Mouse (Mus musculus): ENCODE data around the gene Olfr71. TPM values are rescaled to one million over a fixed set of nuclear protein-coding genes. Genes with fewer than 3 reads are reported as not detected.

Olfr71 gene
- polyA plus RNA-seq, 1 experiment from 2014 or later, result not detected

- Histone ChIP-seq H3K4me2 (ENCODE audit: low read depth, low read length) (no peak overlapping the region), H3K4me3 (ENCODE audit: low read depth, low read length) (no peak overlapping the region), H3K27ac (ENCODE audit: low read length) (no peak overlapping the region), H3K27me3 (ENCODE audit: control insufficient read depth, insufficient read depth, low read depth, low read length) (no peaks in the 10 kb centered on the region), H3K4me1 (ENCODE audit: control insufficient read depth, low read depth, low read length) (peaks cover 6% of the 10 kb centered on the region), H3K9ac (ENCODE audit: low read depth, low read length) (no peak overlapping the region), H3K9me3 (replicated peaks; ENCODE audit: control insufficient read depth, low read length) (no peaks in the 10 kb centered on the region), H3K36me3 (ENCODE audit: control insufficient read depth, insufficient read depth) (no peaks in the 10 kb centered on the region)
- WGBS (ENCODE audit: insufficient replicate concordance), result 0% methylated on average over 1 of the region's 1 CpGs
- ATAC-seq (ENCODE audit: low read depth), result no peak
Observed at GRCm38 (mm10) chr4:43732171-43732570, 22.1 kb upstream of the Olfr71 start.

DNA sequence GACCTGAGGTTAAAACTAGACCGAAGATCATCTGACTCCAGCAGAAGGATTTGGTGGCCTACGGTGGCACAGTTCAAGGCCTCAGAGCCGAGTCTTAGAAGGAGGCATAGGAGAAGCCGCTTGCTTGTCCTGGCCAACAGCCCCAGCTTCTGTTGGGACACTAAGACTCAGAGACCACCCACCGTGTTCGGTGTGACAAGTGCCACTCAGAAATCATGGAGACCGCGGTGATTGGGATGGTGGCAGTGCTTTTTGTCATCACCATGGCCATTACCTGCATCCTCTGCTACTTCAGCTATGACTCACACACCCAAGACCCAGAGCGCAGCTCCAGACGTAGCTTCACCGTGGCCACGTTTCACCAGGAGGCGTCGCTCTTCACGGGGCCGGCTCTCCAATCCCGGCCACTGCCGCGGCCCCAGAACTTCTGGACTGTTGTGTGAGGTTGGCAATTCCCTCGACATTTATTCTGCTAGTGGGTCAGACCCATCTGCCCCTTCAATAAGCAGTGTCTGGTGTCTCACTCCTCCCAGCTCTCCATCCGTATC, 20.8 kb upstream of the Olfr71 start:
- H3K36me3 ChIP-seq (ENCODE audit: control insufficient read depth, insufficient read depth), result no peaks in the 10 kb centered on the region
- H3K9ac ChIP-seq (ENCODE audit: low read depth, low read length), result no peak overlapping the region
- WGBS (ENCODE audit: insufficient replicate concordance), result 60% methylated on average over 21 of the region's 21 CpGs
- peaks cover 6% of the 10 kb centered on the region for H3K4me1 ChIP-seq (ENCODE audit: control insufficient read depth, low read depth, low read length)
- no peak overlapping the region for H3K4me2 ChIP-seq (ENCODE audit: low read depth, low read length)
- no peaks in the 10 kb centered on the region for H3K27me3 ChIP-seq (ENCODE audit: control insufficient read depth, insufficient read depth, low read depth, low read length)
- ATAC-seq (ENCODE audit: low read depth), result 0 out of 2 replicates have a peak, but pooled peaks have one; percentile 3
- H3K9me3 ChIP-seq (replicated peaks; ENCODE audit: control insufficient read depth, low read length), result no peaks in the 10 kb centered on the region
- H3K4me3 ChIP-seq (ENCODE audit: low read depth, low read length), result no peak overlapping the region
- no peak overlapping the region for H3K27ac ChIP-seq (ENCODE audit: low read length)

GRCm38 (mm10) chr4:43729794-43730550, 19.9 kb upstream of the Olfr71 start, which contains the start of gene Spaar:
Gene Spaar (plus strand): TSS chr4:43730034.
- no peak within 1 kb of the TSS for H3K9ac ChIP-seq (ENCODE audit: low read depth, low read length)
- no peak within 1 kb of the TSS for H3K4me3 ChIP-seq (ENCODE audit: low read depth, low read length)
- no peak for ATAC-seq (ENCODE audit: low read depth)
- H3K4me2 ChIP-seq (ENCODE audit: low read depth, low read length), result no peak within 1 kb of the TSS
- peaks cover 6% of the 10 kb centered on the region for H3K4me1 ChIP-seq (ENCODE audit: control insufficient read depth, low read depth, low read length)
- WGBS (ENCODE audit: insufficient replicate concordance), result 23% methylated on average over 14 of the region's 14 CpGs
- no peaks in the 10 kb centered on the region for H3K27me3 ChIP-seq (ENCODE audit: control insufficient read depth, insufficient read depth, low read depth, low read length)
- peak within 1 kb of the TSS; percentile 15; the same call in 1 of the 2 replicates for H3K27ac ChIP-seq (ENCODE audit: low read length)
- H3K36me3 ChIP-seq (ENCODE audit: control insufficient read depth, insufficient read depth), result no peaks in the 10 kb centered on the region
- no peaks in the 10 kb centered on the region for H3K9me3 ChIP-seq (replicated peaks; ENCODE audit: control insufficient read depth, low read length)

- H3K9me3 ChIP-seq (replicated peaks; ENCODE audit: control insufficient read depth, low read length), result no peaks in the 10 kb centered on the region
- H3K4me2 ChIP-seq (ENCODE audit: low read depth, low read length), result no peak overlapping the region
- peak overlapping the region; percentile 15; the same call in 1 of the 2 replicates for H3K27ac ChIP-seq (ENCODE audit: low read length)
- no peak overlapping the region for H3K9ac ChIP-seq (ENCODE audit: low read depth, low read length)
- H3K27me3 ChIP-seq (ENCODE audit: control insufficient read depth, insufficient read depth, low read depth, low read length), result no peaks in the 10 kb centered on the region
- ATAC-seq (ENCODE audit: low read depth), result no peak
- H3K36me3 ChIP-seq (ENCODE audit: control insufficient read depth, insufficient read depth), result no peaks in the 10 kb centered on the region
- peaks cover 6% of the 10 kb centered on the region for H3K4me1 ChIP-seq (ENCODE audit: control insufficient read depth, low read depth, low read length)
- no peak overlapping the region for H3K4me3 ChIP-seq (ENCODE audit: low read depth, low read length)
- WGBS (ENCODE audit: insufficient replicate concordance), result 29% methylated on average over 3 of the region's 3 CpGs
Observed at GRCm38 (mm10) chr4:43729126-43729525, 19.1 kb upstream of the Olfr71 start.

- no peaks in the 10 kb centered on the region for H3K9me3 ChIP-seq (replicated peaks; ENCODE audit: control insufficient read depth, low read length)
- peak overlapping the region; percentile 15; the same call in 1 of the 2 replicates for H3K27ac ChIP-seq (ENCODE audit: low read length)
- H3K4me3 ChIP-seq (ENCODE audit: low read depth, low read length), result no peak overlapping the region
- H3K27me3 ChIP-seq (ENCODE audit: control insufficient read depth, insufficient read depth, low read depth, low read length), result no peaks in the 10 kb centered on the region
- ATAC-seq (ENCODE audit: low read depth), result no peak
- H3K9ac ChIP-seq (ENCODE audit: low read depth, low read length), result no peak overlapping the region
- H3K4me1 ChIP-seq (ENCODE audit: control insufficient read depth, low read depth, low read length), result peaks cover 6% of the 10 kb centered on the region
- WGBS (ENCODE audit: insufficient replicate concordance), result 28% methylated on average over 5 of the region's 5 CpGs
- H3K4me2 ChIP-seq (ENCODE audit: low read depth, low read length), result no peak overlapping the region
- H3K36me3 ChIP-seq (ENCODE audit: control insufficient read depth, insufficient read depth), result no peaks in the 10 kb centered on the region
Observed at GRCm38 (mm10) chr4:43728576-43728954, 18.5 kb upstream of the Olfr71 start.

- no peak overlapping the region for H3K9ac ChIP-seq (ENCODE audit: low read depth, low read length)
- WGBS (ENCODE audit: insufficient replicate concordance), result 37% methylated on average over 7 of the region's 7 CpGs
- no peaks in the 10 kb centered on the region for H3K36me3 ChIP-seq (ENCODE audit: control insufficient read depth, insufficient read depth)
- H3K4me3 ChIP-seq (ENCODE audit: low read depth, low read length), result no peak overlapping the region
- H3K4me1 ChIP-seq (ENCODE audit: control insufficient read depth, low read depth, low read length), result peaks cover 6% of the 10 kb centered on the region
- H3K27ac ChIP-seq (ENCODE audit: low read length), result no peak overlapping the region; the same call in 1 of the 2 replicates
- no peaks in the 10 kb centered on the region for H3K27me3 ChIP-seq (ENCODE audit: control insufficient read depth, insufficient read depth, low read depth, low read length)
- no peaks in the 10 kb centered on the region for H3K9me3 ChIP-seq (replicated peaks; ENCODE audit: control insufficient read depth, low read length)
- no peak overlapping the region for H3K4me2 ChIP-seq (ENCODE audit: low read depth, low read length)
- ATAC-seq (ENCODE audit: low read depth), result no peak
Observed at GRCm38 (mm10) chr4:43727718-43728575, 17.9 kb upstream of the Olfr71 start.

- no peak within 1 kb of the TSS; the same call in 1 of the 2 replicates for H3K27ac ChIP-seq (ENCODE audit: low read length)
- H3K9ac ChIP-seq (ENCODE audit: low read depth, low read length), result no peak within 1 kb of the TSS
- H3K4me2 ChIP-seq (ENCODE audit: low read depth, low read length), result no peak within 1 kb of the TSS
- H3K27me3 ChIP-seq (ENCODE audit: control insufficient read depth, insufficient read depth, low read depth, low read length), result no peaks in the 10 kb centered on the region
- H3K36me3 ChIP-seq (ENCODE audit: control insufficient read depth, insufficient read depth), result no peaks in the 10 kb centered on the region
- H3K9me3 ChIP-seq (replicated peaks; ENCODE audit: control insufficient read depth, low read length), result no peaks in the 10 kb centered on the region
- peaks cover 6% of the 10 kb centered on the region for H3K4me1 ChIP-seq (ENCODE audit: control insufficient read depth, low read depth, low read length)
- WGBS (ENCODE audit: insufficient replicate concordance), result 46% methylated on average over 3 of the region's 3 CpGs
- H3K4me3 ChIP-seq (ENCODE audit: low read depth, low read length), result no peak within 1 kb of the TSS
- 0 out of 2 replicates have a peak, but pooled peaks have one; percentile 16 for ATAC-seq (ENCODE audit: low read depth)
Observed at GRCm38 (mm10) chr4:43726995-43727394, 16.9 kb upstream of the Olfr71 start, which contains the start of gene Hrct1. Gene Hrct1 (plus strand): TSS chr4:43727188.

DNA sequence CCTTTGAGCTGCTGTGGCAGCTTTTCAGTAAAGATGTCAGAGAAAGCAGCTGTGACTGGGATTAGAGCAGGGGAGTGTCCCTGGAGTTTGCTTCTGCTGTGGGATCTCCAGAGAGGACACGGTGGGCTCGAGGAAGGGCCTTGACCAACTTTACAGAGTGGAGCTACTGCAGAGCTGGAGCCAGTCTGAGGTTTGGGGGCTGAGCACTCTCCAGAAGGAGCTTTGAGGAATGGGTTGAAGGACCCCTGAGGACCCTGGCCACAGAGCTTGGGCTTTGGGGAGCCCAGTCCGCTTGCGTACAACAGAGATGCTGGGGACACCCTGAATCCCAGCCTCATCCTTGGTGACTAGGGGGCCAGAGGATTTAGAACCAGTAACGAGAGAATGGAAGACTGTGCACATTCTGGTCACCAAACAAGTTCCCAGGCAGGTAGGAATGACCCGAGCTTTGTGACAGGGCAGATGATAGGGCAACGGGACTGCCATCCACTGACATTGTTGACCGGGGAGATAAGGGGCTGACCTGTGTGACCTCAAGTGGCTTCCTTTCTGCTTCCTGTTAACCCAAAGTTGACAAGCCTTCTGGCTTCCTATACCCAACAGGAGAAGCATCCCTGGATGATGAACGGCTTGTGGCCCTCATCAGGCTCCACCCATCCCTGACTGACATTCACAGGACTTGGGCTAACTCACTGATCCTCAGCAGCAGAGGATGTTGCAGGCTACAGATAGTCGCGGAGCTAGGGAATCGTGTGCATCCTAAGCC, 16.4 kb upstream of the Olfr71 start:
- Histone ChIP-seq H3K4me2 (ENCODE audit: low read depth, low read length) (no peak overlapping the region), H3K27me3 (ENCODE audit: control insufficient read depth, insufficient read depth, low read depth, low read length) (no peaks in the 10 kb centered on the region), H3K9me3 (replicated peaks; ENCODE audit: control insufficient read depth, low read length) (no peaks in the 10 kb centered on the region), H3K9ac (ENCODE audit: low read depth, low read length) (no peak overlapping the region), H3K27ac (ENCODE audit: low read length) (no peak overlapping the region), H3K4me3 (ENCODE audit: low read depth, low read length) (no peak overlapping the region), H3K36me3 (ENCODE audit: control insufficient read depth, insufficient read depth) (no peaks in the 10 kb centered on the region), H3K4me1 (ENCODE audit: control insufficient read depth, low read depth, low read length) (peaks cover 6% of the 10 kb centered on the region)
- ATAC-seq (ENCODE audit: low read depth), result no peak
- WGBS (ENCODE audit: insufficient replicate concordance), result 32% methylated on average over 12 of the region's 12 CpGs

Measured in liver, embryonic 16.5 days (tissue).